Mouse (Mus musculus): ENCODE measurements around the gene Tktl1. TPM values are rescaled to one million over a fixed set of nuclear protein-coding genes. Genes with fewer than 3 reads are reported as not detected.

Tktl1 gene
- polyA plus RNA-seq, 1 experiment from 2014 or later = not detected

DNA sequence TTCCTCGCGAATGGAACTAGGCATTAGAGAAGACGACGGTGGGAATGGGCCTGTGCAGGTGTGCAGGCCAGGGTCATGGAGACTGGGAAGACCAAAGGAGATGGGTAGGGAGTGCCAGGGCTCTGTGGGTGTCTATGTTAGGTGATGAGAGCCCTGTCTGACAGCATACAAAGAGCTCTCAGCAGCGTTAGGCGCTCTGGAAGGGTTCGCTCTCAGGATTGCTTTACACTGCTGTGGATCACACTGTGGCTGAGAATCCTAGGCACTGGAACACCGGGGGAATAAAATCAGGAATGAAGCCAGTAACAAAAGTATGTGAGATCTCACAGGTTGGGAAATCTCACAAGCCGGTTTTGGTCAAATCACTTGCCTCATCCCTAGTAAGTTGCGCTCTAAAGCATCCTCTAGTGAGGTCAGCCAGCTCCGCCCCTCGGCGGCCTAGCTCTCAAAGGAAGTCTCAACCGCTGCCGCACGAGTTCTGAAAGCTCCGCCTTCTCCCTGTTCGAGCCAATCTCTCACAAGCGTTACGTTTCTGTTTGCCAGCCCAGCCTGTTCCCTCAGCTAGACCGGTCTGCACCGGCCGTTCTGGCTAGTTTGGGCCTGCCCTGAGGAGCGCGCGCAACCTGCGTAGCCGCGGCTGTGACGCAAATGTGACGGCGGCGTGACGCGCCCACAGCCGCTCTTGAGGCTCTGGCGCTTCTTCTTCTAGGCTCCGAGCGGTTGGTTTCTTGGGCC lies 77.3 kb downstream of the Tktl1 start, which contains the start of gene Emd:
TSS of gene Emd (plus strand) at position 535 of the 735 bp plus-strand sequence.
- Histone ChIP-seq H3K9ac (ENCODE audit: low read depth, low read length) (peak within 1 kb of the TSS; percentile 71), H3K36me3 (ENCODE audit: control insufficient read depth, insufficient read depth, low read length) (peaks cover 2% of the 10 kb centered on the region; the same call in 1 of the 2 replicates), H3K4me2 (ENCODE audit: low read length) (peak within 1 kb of the TSS; percentile 77), H3K9me3 (ENCODE audit: control insufficient read depth, low read length) (no peaks in the 10 kb centered on the region), H3K27ac (ENCODE audit: low read depth, low read length) (peak within 1 kb of the TSS; percentile 85), H3K4me3 (ENCODE audit: low read length) (peak within 1 kb of the TSS; percentile 57), H3K27me3 (replicated peaks; ENCODE audit: control insufficient read depth, insufficient read depth, low read length) (no peaks in the 10 kb centered on the region), H3K4me1 (ENCODE audit: control insufficient read depth, insufficient read depth, low read depth, low read length) (peaks cover 6% of the 10 kb centered on the region; the same call in 1 of the 2 replicates)
- peak; percentile 97 for ATAC-seq
- 32% methylated on average over 38 of the region's 39 CpGs for WGBS

- peak overlapping the region; percentile 71 for H3K9ac ChIP-seq (ENCODE audit: low read depth, low read length)
- H3K4me1 ChIP-seq (ENCODE audit: control insufficient read depth, insufficient read depth, low read depth, low read length) = peaks cover 6% of the 10 kb centered on the region; the same call in 1 of the 2 replicates
- H3K9me3 ChIP-seq (ENCODE audit: control insufficient read depth, low read length) = no peaks in the 10 kb centered on the region
- peak overlapping the region; percentile 77 for H3K4me2 ChIP-seq (ENCODE audit: low read length)
- H3K27ac ChIP-seq (ENCODE audit: low read depth, low read length) = peak overlapping the region; percentile 85
- H3K4me3 ChIP-seq (ENCODE audit: low read length) = peak overlapping the region; percentile 57
- WGBS = 21% methylated on average over 27 of the region's 31 CpGs
- H3K36me3 ChIP-seq (ENCODE audit: control insufficient read depth, insufficient read depth, low read length) = peaks cover 2% of the 10 kb centered on the region; the same call in 1 of the 2 replicates
- H3K27me3 ChIP-seq (replicated peaks; ENCODE audit: control insufficient read depth, insufficient read depth, low read length) = no peaks in the 10 kb centered on the region
- peak; percentile 72 for ATAC-seq
Measured at GRCm38 (mm10) chrX:74254888-74255565, 78.0 kb downstream of the Tktl1 start.

GRCm38 (mm10) chrX:74257746-74258145 lies 80.7 kb downstream of the Tktl1 start:
- ATAC-seq = no peak
- no peak overlapping the region for H3K4me3 ChIP-seq (ENCODE audit: low read length)
- H3K27ac ChIP-seq (ENCODE audit: low read depth, low read length) = no peak overlapping the region
- H3K9me3 ChIP-seq (ENCODE audit: control insufficient read depth, low read length) = no peaks in the 10 kb centered on the region
- H3K36me3 ChIP-seq (ENCODE audit: control insufficient read depth, insufficient read depth, low read length) = peaks cover 2% of the 10 kb centered on the region; the same call in 1 of the 2 replicates
- no peak overlapping the region for H3K9ac ChIP-seq (ENCODE audit: low read depth, low read length)
- H3K27me3 ChIP-seq (replicated peaks; ENCODE audit: control insufficient read depth, insufficient read depth, low read length) = no peaks in the 10 kb centered on the region
- no peak overlapping the region for H3K4me2 ChIP-seq (ENCODE audit: low read length)
- 94% methylated on average over 3 of the region's 3 CpGs for WGBS
- H3K4me1 ChIP-seq (ENCODE audit: control insufficient read depth, insufficient read depth, low read depth, low read length) = peaks cover 6% of the 10 kb centered on the region; the same call in 1 of the 2 replicates

Other genes starting within 250 kb of the Tktl1 start
- gene Renbp, start 246.4 kb upstream of the Tktl1 start, polyA plus RNA-seq (2015; fragmentation: Nextera tagmentation; extraction: Ambion mirVana) = 15.2 and 16.8 TPM in 2 replicates
- 38.1 and 44.2 TPM in 2 replicates for gene Hcfc1, start 210.9 kb upstream of the Tktl1 start, polyA plus RNA-seq (2015; fragmentation: Nextera tagmentation; extraction: Ambion mirVana)
- 38.4 and 48.5 TPM in 2 replicates for gene Irak1, start 153.3 kb upstream of the Tktl1 start, polyA plus RNA-seq (2015; fragmentation: Nextera tagmentation; extraction: Ambion mirVana)
- not detected in 2 replicates for gene Opn1mw, start 49.8 kb upstream of the Tktl1 start, polyA plus RNA-seq (2015; fragmentation: Nextera tagmentation; extraction: Ambion mirVana)
- 9.9 and 10.8 TPM in 2 replicates for gene Mecp2, start 41.9 kb upstream of the Tktl1 start, polyA plus RNA-seq (2015; fragmentation: Nextera tagmentation; extraction: Ambion mirVana)
- gene Tex28, start 9.4 kb upstream of the Tktl1 start, polyA plus RNA-seq (2015; fragmentation: Nextera tagmentation; extraction: Ambion mirVana) = not detected in 2 replicates
- gene Flna, start 72.6 kb downstream of the Tktl1 start, polyA plus RNA-seq (2015; fragmentation: Nextera tagmentation; extraction: Ambion mirVana) = 77.4 and 103 TPM in 2 replicates
- 13.1 and 14.8 TPM in 2 replicates for gene Emd, start 77.4 kb downstream of the Tktl1 start, polyA plus RNA-seq (2015; fragmentation: Nextera tagmentation; extraction: Ambion mirVana)
- 342 and 444 TPM in 2 replicates for gene Rpl10, start 93.6 kb downstream of the Tktl1 start, polyA plus RNA-seq (2015; fragmentation: Nextera tagmentation; extraction: Ambion mirVana)
- 78.4 and 79.0 TPM in 2 replicates for gene Taz, start 104.7 kb downstream of the Tktl1 start, polyA plus RNA-seq (2015; fragmentation: Nextera tagmentation; extraction: Ambion mirVana)
- gene Dnase1l1, start 105.1 kb downstream of the Tktl1 start, polyA plus RNA-seq (2015; fragmentation: Nextera tagmentation; extraction: Ambion mirVana) = 4.4 and 4.7 TPM in 2 replicates
- gene Atp6ap1, start 119.8 kb downstream of the Tktl1 start, polyA plus RNA-seq (2015; fragmentation: Nextera tagmentation; extraction: Ambion mirVana) = 331 and 347 TPM in 2 replicates
- 978 and 991 TPM in 2 replicates for gene Gdi1, start 127.7 kb downstream of the Tktl1 start, polyA plus RNA-seq (2015; fragmentation: Nextera tagmentation; extraction: Ambion mirVana)
- 61.5 and 61.7 TPM in 2 replicates for gene Fam50a, start 135.8 kb downstream of the Tktl1 start, polyA plus RNA-seq (2015; fragmentation: Nextera tagmentation; extraction: Ambion mirVana)
- 38.2 and 49.4 TPM in 2 replicates for gene Plxna3, start 151.8 kb downstream of the Tktl1 start, polyA plus RNA-seq (2015; fragmentation: Nextera tagmentation; extraction: Ambion mirVana)
- gene Lage3, start 176.4 kb downstream of the Tktl1 start, polyA plus RNA-seq (2015; fragmentation: Nextera tagmentation; extraction: Ambion mirVana) = 69.7 and 78.4 TPM in 2 replicates
- gene Ubl4a, start 196.0 kb downstream of the Tktl1 start, polyA plus RNA-seq (2015; fragmentation: Nextera tagmentation; extraction: Ambion mirVana) = 72.9 and 74.6 TPM in 2 replicates
- gene Slc10a3, start 196.1 kb downstream of the Tktl1 start, polyA plus RNA-seq (2015; fragmentation: Nextera tagmentation; extraction: Ambion mirVana) = 7.5 and 8.2 TPM in 2 replicates
- 35.5 and 37.9 TPM in 2 replicates for gene Fam3a, start 216.0 kb downstream of the Tktl1 start, polyA plus RNA-seq (2015; fragmentation: Nextera tagmentation; extraction: Ambion mirVana)
- gene Ikbkg, start 216.0 kb downstream of the Tktl1 start, polyA plus RNA-seq (2015; fragmentation: Nextera tagmentation; extraction: Ambion mirVana) = 14.3 and 17.1 TPM in 2 replicates